Mouse (Mus musculus): ENCODE measurements around the gene Hmgcl. TPM values are rescaled to one million over a fixed set of nuclear protein-coding genes. Genes with fewer than 3 reads are reported as not detected.

The Hmgcl gene
- polyA plus RNA-seq, 1 experiment, result 53.1 TPM

GRCm38 (mm10) chr4:135965113-135965512, 18.9 kb downstream of the Hmgcl start:
- Histone ChIP-seq H3K36me3 (ENCODE audit: control insufficient read depth, insufficient read depth, low read length) (peaks cover 26% of the 10 kb centered on the region), H3K27me3 (ENCODE audit: control insufficient read depth, insufficient read depth, low read length) (no peaks in the 10 kb centered on the region), H3K4me1 (replicated peaks; ENCODE audit: control insufficient read depth, insufficient read depth, low read length) (peaks cover 11% of the 10 kb centered on the region), H3K27ac (ENCODE audit: control insufficient read depth, insufficient read depth, low read length) (no peak overlapping the region), H3K4me3 (ENCODE audit: control insufficient read depth, insufficient read depth, low read length) (no peak overlapping the region)
- DNase-seq, result no peak
- no peak for TF ChIP-seq POLR2A (IDR thresholded peaks at IDR 0.05; ENCODE audit: control insufficient read depth, extremely low read depth, insufficient read depth, low read length, poor library complexity)
- no peak for TF ChIP-seq CTCF (IDR thresholded peaks at IDR 0.05; ENCODE audit: borderline replicate concordance, control insufficient read depth, extremely low read depth, insufficient read depth, low read length, poor library complexity)
- 87% methylated on average over 9 of the region's 9 CpGs for WGBS

- Histone ChIP-seq H3K27me3 (ENCODE audit: control insufficient read depth, insufficient read depth, low read length) (no peaks in the 10 kb centered on the region), H3K36me3 (ENCODE audit: control insufficient read depth, insufficient read depth, low read length) (peaks cover 26% of the 10 kb centered on the region), H3K4me3 (ENCODE audit: control insufficient read depth, insufficient read depth, low read length) (no peak overlapping the region), H3K4me1 (replicated peaks; ENCODE audit: control insufficient read depth, insufficient read depth, low read length) (peaks cover 12% of the 10 kb centered on the region), H3K27ac (ENCODE audit: control insufficient read depth, insufficient read depth, low read length) (no peak overlapping the region)
- WGBS, result 96% methylated on average over 16 of the region's 16 CpGs
- DNase-seq, result no peak
- no peak for TF ChIP-seq POLR2A (IDR thresholded peaks at IDR 0.05; ENCODE audit: control insufficient read depth, extremely low read depth, insufficient read depth, low read length, poor library complexity)
- TF ChIP-seq CTCF (IDR thresholded peaks at IDR 0.05; ENCODE audit: borderline replicate concordance, control insufficient read depth, extremely low read depth, insufficient read depth, low read length, poor library complexity), result no peak
Measured at GRCm38 (mm10) chr4:135966283-135966682, 20.0 kb downstream of the Hmgcl start.

GRCm38 (mm10) chr4:135967086-135967760, 21.0 kb downstream of the Hmgcl start:
- Histone ChIP-seq H3K4me3 (ENCODE audit: control insufficient read depth, insufficient read depth, low read length) (no peak overlapping the region), H3K27ac (ENCODE audit: control insufficient read depth, insufficient read depth, low read length) (no peak overlapping the region), H3K36me3 (ENCODE audit: control insufficient read depth, insufficient read depth, low read length) (peaks cover 26% of the 10 kb centered on the region), H3K27me3 (ENCODE audit: control insufficient read depth, insufficient read depth, low read length) (no peaks in the 10 kb centered on the region), H3K4me1 (replicated peaks; ENCODE audit: control insufficient read depth, insufficient read depth, low read length) (peaks cover 21% of the 10 kb centered on the region)
- WGBS, result 96% methylated on average over 18 of the region's 18 CpGs
- no peak for DNase-seq
- no peak for TF ChIP-seq CTCF (IDR thresholded peaks at IDR 0.05; ENCODE audit: borderline replicate concordance, control insufficient read depth, extremely low read depth, insufficient read depth, low read length, poor library complexity)
- TF ChIP-seq POLR2A (IDR thresholded peaks at IDR 0.05; ENCODE audit: control insufficient read depth, extremely low read depth, insufficient read depth, low read length, poor library complexity), result no peak

- Histone ChIP-seq H3K36me3 (ENCODE audit: control insufficient read depth, insufficient read depth, low read length) (peaks cover 26% of the 10 kb centered on the region), H3K27ac (ENCODE audit: control insufficient read depth, insufficient read depth, low read length) (no peak overlapping the region), H3K4me1 (replicated peaks; ENCODE audit: control insufficient read depth, insufficient read depth, low read length) (peaks cover 25% of the 10 kb centered on the region), H3K4me3 (ENCODE audit: control insufficient read depth, insufficient read depth, low read length) (no peak overlapping the region), H3K27me3 (ENCODE audit: control insufficient read depth, insufficient read depth, low read length) (no peaks in the 10 kb centered on the region)
- no peak for TF ChIP-seq CTCF (IDR thresholded peaks at IDR 0.05; ENCODE audit: borderline replicate concordance, control insufficient read depth, extremely low read depth, insufficient read depth, low read length, poor library complexity)
- TF ChIP-seq POLR2A (IDR thresholded peaks at IDR 0.05; ENCODE audit: control insufficient read depth, extremely low read depth, insufficient read depth, low read length, poor library complexity), result no peak
- WGBS, result 94% methylated on average over 19 of the region's 19 CpGs
- no peak for DNase-seq
Measured at GRCm38 (mm10) chr4:135968271-135968869, 22.1 kb downstream of the Hmgcl start.

GRCm38 (mm10) chr4:135969070-135969750, 23.0 kb downstream of the Hmgcl start:
- H3K36me3 ChIP-seq (ENCODE audit: control insufficient read depth, insufficient read depth, low read length), result peaks cover 26% of the 10 kb centered on the region
- WGBS, result 97% methylated on average over 13 of the region's 13 CpGs
- no peak overlapping the region for H3K4me3 ChIP-seq (ENCODE audit: control insufficient read depth, insufficient read depth, low read length)

GRCm38 (mm10) chr4:135970585-135970984, 24.3 kb downstream of the Hmgcl start:
- WGBS, result 93% methylated on average over 11 of the region's 11 CpGs
- Histone ChIP-seq H3K27ac (ENCODE audit: control insufficient read depth, insufficient read depth, low read length) (no peak overlapping the region), H3K36me3 (ENCODE audit: control insufficient read depth, insufficient read depth, low read length) (peaks cover 26% of the 10 kb centered on the region), H3K27me3 (ENCODE audit: control insufficient read depth, insufficient read depth, low read length) (no peaks in the 10 kb centered on the region), H3K4me3 (ENCODE audit: control insufficient read depth, insufficient read depth, low read length) (no peak overlapping the region), H3K4me1 (replicated peaks; ENCODE audit: control insufficient read depth, insufficient read depth, low read length) (peaks cover 22% of the 10 kb centered on the region)
- no peak for TF ChIP-seq CTCF (IDR thresholded peaks at IDR 0.05; ENCODE audit: borderline replicate concordance, control insufficient read depth, extremely low read depth, insufficient read depth, low read length, poor library complexity)
- TF ChIP-seq POLR2A (IDR thresholded peaks at IDR 0.05; ENCODE audit: control insufficient read depth, extremely low read depth, insufficient read depth, low read length, poor library complexity), result no peak
- no peak for DNase-seq

More at GRCm38 (mm10) chr4:135969070-135969750, 23.0 kb downstream of the Hmgcl start:
- H3K4me1 ChIP-seq (replicated peaks; ENCODE audit: control insufficient read depth, insufficient read depth, low read length), result peaks cover 29% of the 10 kb centered on the region
- no peak for DNase-seq
- H3K27ac ChIP-seq (ENCODE audit: control insufficient read depth, insufficient read depth, low read length), result no peak overlapping the region
- no peaks in the 10 kb centered on the region for H3K27me3 ChIP-seq (ENCODE audit: control insufficient read depth, insufficient read depth, low read length)
- TF ChIP-seq POLR2A (IDR thresholded peaks at IDR 0.05; ENCODE audit: control insufficient read depth, extremely low read depth, insufficient read depth, low read length, poor library complexity), result no peak
- no peak for TF ChIP-seq CTCF (IDR thresholded peaks at IDR 0.05; ENCODE audit: borderline replicate concordance, control insufficient read depth, extremely low read depth, insufficient read depth, low read length, poor library complexity)
